Mouse (Mus musculus) testis, adult 2 months (tissue): ENCODE data around the gene Cobll1.

Experiments
- CTCF ChIP-seq: fragments of 200-500 bp; IDR thresholded peaks from 2 replicates; pipeline ENCODE4 v1.5.1; 2012; ENCODE audit warnings: low read depth, mild to moderate bottlenecking, inconsistent platforms, low read length, moderate library complexity; ENCODE audit not compliant: control insufficient read depth, insufficient read depth, insufficient replicate concordance
- POLR2A ChIP-seq: fragments of 200-500 bp; IDR thresholded peaks from 2 replicates; pipeline ENCODE4 v1.6.1; 2012; ENCODE audit warnings: low read depth, mild to moderate bottlenecking, inconsistent platforms, low read length, moderate library complexity; ENCODE audit not compliant: control insufficient read depth

DNA sequence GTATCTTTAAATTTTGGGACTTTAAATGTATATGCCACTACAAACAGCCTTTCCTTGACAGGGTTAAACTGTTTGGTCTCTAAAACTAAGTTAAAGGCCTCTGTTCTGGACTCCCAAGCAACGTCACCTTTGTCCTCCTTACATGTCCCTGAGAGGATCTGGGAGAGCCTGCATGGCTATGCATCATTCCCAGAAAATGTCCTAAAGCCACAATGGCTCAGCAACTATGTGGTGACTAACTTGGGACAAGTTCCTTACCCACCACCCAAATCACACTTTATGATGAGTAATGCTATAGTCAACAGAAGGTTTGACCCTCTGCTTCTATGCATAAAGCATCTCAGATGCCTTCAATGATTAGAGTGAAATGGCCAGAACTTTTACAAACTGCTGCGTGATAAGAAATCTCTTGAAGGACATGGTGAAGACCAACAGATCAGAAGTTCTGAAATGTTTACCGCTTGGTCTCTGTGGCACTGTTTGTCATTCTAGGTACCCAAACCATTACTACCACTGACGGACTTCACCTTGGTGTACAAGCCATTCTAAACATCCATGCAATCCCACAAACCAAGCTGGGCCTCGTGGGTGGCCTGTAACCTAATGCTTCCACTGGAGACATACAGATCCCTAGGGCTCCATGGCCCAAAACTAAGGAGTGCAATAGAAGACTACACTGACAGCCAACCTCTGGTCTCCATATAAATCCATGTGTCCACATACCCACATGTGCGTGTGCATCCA, 11.9 kb downstream of the Cobll1 start:
- no peak for TF ChIP-seq CTCF
- TF ChIP-seq POLR2A = no peak
